Mouse (Mus musculus) forebrain, embryonic 11.5 days (tissue): ENCODE measurements at regions not wholly inside any gene's neighbourhood (a gene's known extent, or its start where the extent isn't known, plus 50 kb on each side); places are given as distances from the start of the nearest gene placed in this dataset.

Source experiments
- ATAC-seq: fragments of 200-750 bp; cut with Nextera tagmentation; replicated peaks from 2 replicates; pipeline ENCODE4 v1.8.0; 2017; ENCODE audit warnings: moderate TSS enrichment; ENCODE audit not compliant: low FRiP score
- DNase-seq: peaks from one replicate; pipeline ENCODE4 v3.0.0-alpha.2; 2017; ENCODE audit warnings: low spot score
- H3K27ac ChIP-seq: fragments of 300-500 bp; sonication (generic); 2 replicates; pipeline ENCODE4 v1.5.1; 2014; ENCODE audit warnings: low read depth, low read length
- H3K27me3 ChIP-seq: fragments of 300-500 bp; sonication (generic); 2 replicates; pipeline ENCODE4 v1.6.1; 2014; ENCODE audit warnings: mild to moderate bottlenecking, low read length, mixed read lengths; ENCODE audit not compliant: control insufficient read depth, insufficient read depth
- H3K36me3 ChIP-seq: fragments of 300-500 bp; sonication (generic); 2 replicates; pipeline ENCODE4 v1.6.1; 2014; ENCODE audit warnings: mild to moderate bottlenecking, low read length, moderate library complexity, mixed read lengths; ENCODE audit not compliant: control insufficient read depth, insufficient read depth
- H3K4me1 ChIP-seq: fragments of 300-500 bp; sonication (generic); replicated peaks from 2 replicates; pipeline ENCODE4 v1.6.1; 2014; ENCODE audit warnings: low read length, mixed read lengths; ENCODE audit not compliant: control insufficient read depth, insufficient read depth
- H3K4me2 ChIP-seq: fragments of 300-500 bp; sonication (generic); 2 replicates; pipeline ENCODE4 v1.6.1; 2014; ENCODE audit warnings: low read depth, mild to moderate bottlenecking, low read length, moderate library complexity, mixed read lengths; ENCODE audit not compliant: severe bottlenecking
- H3K4me3 ChIP-seq: fragments of 300-500 bp; sonication (generic); 2 replicates; pipeline ENCODE4 v1.5.1; 2014; ENCODE audit warnings: low read depth, low read length
- H3K9ac ChIP-seq: fragments of 300-500 bp; sonication (generic); 2 replicates; pipeline ENCODE4 v1.6.1; 2014; ENCODE audit warnings: low read length
- H3K9me3 ChIP-seq: fragments of 300-500 bp; sonication (generic); 2 replicates; pipeline ENCODE4 v1.6.1; 2016; ENCODE audit warnings: low read length, mixed read lengths; ENCODE audit not compliant: control insufficient read depth
- WGBS: fragments of 180-500 bp; shearing (Covaris S2); extraction: QIAGEN DNeasy Blood & Tissue Kit; methylation state at CpG from one replicate; pipeline ENCODE4 v1.1.7; 2014; 5-methylcytosine and 5-hydroxymethylcytosine counted together

- H3K36me3 ChIP-seq: no peaks in the 10 kb centered on the region
- DNase-seq (no peak), ATAC-seq (no peak)
- no peak overlapping the region for H3K4me2 ChIP-seq
- no peaks in the 10 kb centered on the region for H3K27me3 ChIP-seq
- no peaks in the 10 kb centered on the region for H3K9me3 ChIP-seq
- no peak overlapping the region for H3K9ac ChIP-seq
- H3K4me3 ChIP-seq: no peak overlapping the region
- H3K4me1 ChIP-seq: no peaks in the 10 kb centered on the region
- WGBS: 87% methylated on average over 3 of the region's 3 CpGs
- H3K27ac ChIP-seq: no peak overlapping the region
These were observed 606.5 kb upstream of the Celf2 start for GRCm38 (mm10) chr2:8115891-8116290.

- no peak overlapping the region for H3K9ac ChIP-seq
- no peaks in the 10 kb centered on the region for H3K4me1 ChIP-seq
- 83% methylated on average over 1 of the region's 1 CpGs for WGBS
- no peaks in the 10 kb centered on the region for H3K36me3 ChIP-seq
- H3K27ac ChIP-seq: no peak overlapping the region
- no peak for ATAC-seq
- H3K4me2 ChIP-seq: no peak overlapping the region
- no peaks in the 10 kb centered on the region for H3K27me3 ChIP-seq
- no peak overlapping the region for H3K4me3 ChIP-seq
- H3K9me3 ChIP-seq: no peaks in the 10 kb centered on the region
- DNase-seq: no peak
These were observed 603.2 kb upstream of the Celf2 start for GRCm38 (mm10) chr2:8112361-8113073.

GRCm38 (mm10) chr2:8094157-8094556, 584.8 kb upstream of the Celf2 start:
- H3K4me3 ChIP-seq: no peak overlapping the region
- WGBS: 79% methylated on average over 2 of the region's 2 CpGs
- H3K9me3 ChIP-seq: no peaks in the 10 kb centered on the region
- H3K36me3 ChIP-seq: no peaks in the 10 kb centered on the region
- H3K9ac ChIP-seq: no peak overlapping the region
- no peak overlapping the region for H3K27ac ChIP-seq
- no peak for DNase-seq
- H3K4me1 ChIP-seq: no peaks in the 10 kb centered on the region
- no peaks in the 10 kb centered on the region for H3K27me3 ChIP-seq
- ATAC-seq: no peak
- no peak overlapping the region for H3K4me2 ChIP-seq

- no peak for DNase-seq
- Histone ChIP-seq H3K9me3 (no peaks in the 10 kb centered on the region), H3K4me3 (no peak overlapping the region), H3K27ac (no peak overlapping the region), H3K4me2 (no peak overlapping the region), H3K27me3 (no peaks in the 10 kb centered on the region), H3K4me1 (no peaks in the 10 kb centered on the region), H3K36me3 (no peaks in the 10 kb centered on the region), H3K9ac (no peak overlapping the region)
- ATAC-seq: no peak
- WGBS: 69% methylated on average over 1 of the region's 1 CpGs
These were observed 558.5 kb upstream of the Celf2 start for GRCm38 (mm10) chr2:8067901-8068300.

- H3K4me2 ChIP-seq: no peak overlapping the region
- DNase-seq (no peak), ATAC-seq (no peak)
- no peaks in the 10 kb centered on the region for H3K4me1 ChIP-seq
- H3K27me3 ChIP-seq: no peaks in the 10 kb centered on the region
- H3K4me3 ChIP-seq: no peak overlapping the region
- no peak overlapping the region for H3K27ac ChIP-seq
- WGBS: 60% methylated on average over 1 of the region's 1 CpGs
- no peak overlapping the region for H3K9ac ChIP-seq
- no peaks in the 10 kb centered on the region for H3K9me3 ChIP-seq
- H3K36me3 ChIP-seq: no peaks in the 10 kb centered on the region
These were observed 552.3 kb upstream of the Celf2 start for GRCm38 (mm10) chr2:8061687-8062086.

GRCm38 (mm10) chr2:8029212-8029611, 519.8 kb upstream of the Celf2 start:
- DNase-seq (no peak), ATAC-seq (0 out of 2 replicates have a peak, but pooled peaks have one; percentile 49)
- Histone ChIP-seq H3K27me3 (no peaks in the 10 kb centered on the region), H3K9ac (no peak overlapping the region), H3K4me3 (no peak overlapping the region), H3K36me3 (no peaks in the 10 kb centered on the region), H3K4me2 (no peak overlapping the region), H3K4me1 (no peaks in the 10 kb centered on the region), H3K27ac (no peak overlapping the region), H3K9me3 (no peaks in the 10 kb centered on the region)
- WGBS: 49% methylated on average over 4 of the region's 4 CpGs

- Histone ChIP-seq H3K4me1 (no peaks in the 10 kb centered on the region), H3K36me3 (no peaks in the 10 kb centered on the region), H3K4me3 (no peak overlapping the region), H3K9me3 (no peaks in the 10 kb centered on the region), H3K9ac (no peak overlapping the region), H3K27ac (no peak overlapping the region), H3K4me2 (no peak overlapping the region), H3K27me3 (no peaks in the 10 kb centered on the region)
- ATAC-seq (no peak), DNase-seq (no peak)
These were observed 518.2 kb upstream of the Celf2 start for GRCm38 (mm10) chr2:8027571-8027970.

GRCm38 (mm10) chr2:8026648-8027047, 517.3 kb upstream of the Celf2 start:
- H3K4me1 ChIP-seq: no peaks in the 10 kb centered on the region

GRCm38 (mm10) chr2:8022651-8023050, 513.3 kb upstream of the Celf2 start:
- Histone ChIP-seq H3K9ac (no peak overlapping the region), H3K36me3 (no peaks in the 10 kb centered on the region), H3K27ac (no peak overlapping the region), H3K27me3 (no peaks in the 10 kb centered on the region), H3K4me3 (no peak overlapping the region), H3K9me3 (no peaks in the 10 kb centered on the region), H3K4me1 (no peaks in the 10 kb centered on the region), H3K4me2 (no peak overlapping the region)
- 81% methylated on average over 3 of the region's 3 CpGs for WGBS
- ATAC-seq (no peak), DNase-seq (no peak)

More at GRCm38 (mm10) chr2:8026648-8027047, 517.3 kb upstream of the Celf2 start:
- no peak overlapping the region for H3K4me2 ChIP-seq
- DNase-seq: no peak
- no peak for ATAC-seq
- H3K27me3 ChIP-seq: no peaks in the 10 kb centered on the region
- no peaks in the 10 kb centered on the region for H3K9me3 ChIP-seq
- H3K27ac ChIP-seq: no peak overlapping the region
- no peak overlapping the region for H3K9ac ChIP-seq
- 93% methylated on average over 10 of the region's 10 CpGs for WGBS
- H3K4me3 ChIP-seq: no peak overlapping the region
- H3K36me3 ChIP-seq: no peaks in the 10 kb centered on the region
